Mouse (Mus musculus): ENCODE measurements at regions not wholly inside any gene's neighbourhood (a gene's known extent, or its start where the extent isn't known, plus 50 kb on each side); places are given as distances from the start of the nearest gene placed in this dataset.

DNA sequence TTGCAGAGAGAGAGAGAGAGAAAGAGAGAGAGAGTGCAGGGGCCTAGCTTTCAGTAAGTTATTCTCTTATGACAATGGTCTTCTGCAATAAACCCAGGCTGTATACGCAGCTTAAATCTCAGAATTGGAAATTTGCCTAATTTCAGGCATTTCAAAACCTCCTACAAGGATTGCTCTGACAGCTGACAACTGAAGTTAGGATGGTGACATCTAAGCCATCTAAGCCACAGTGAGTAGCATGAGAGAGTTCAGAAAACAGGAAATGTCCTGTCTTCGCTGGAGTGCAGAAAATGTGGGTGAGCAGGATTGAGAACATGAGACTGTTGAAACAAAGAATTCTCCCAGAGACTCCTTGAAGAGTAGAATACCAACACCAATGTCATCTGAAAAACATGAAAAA, 56.8 kb downstream of the Fam110c start:
- TF ChIP-seq CTCF (IDR thresholded peaks at IDR 0.05; ENCODE audit: control insufficient read depth, insufficient read depth, insufficient replicate concordance, low read depth, low read length) (no peak), POLR2A (IDR thresholded peaks at IDR 0.05; ENCODE audit: control insufficient read depth, low read depth, low read length) (no peak)

All from testis, adult 2 months (tissue).